Mouse (Mus musculus): ENCODE data around the gene Naa25. TPM values are rescaled to one million over a fixed set of nuclear protein-coding genes. Genes with fewer than 3 reads are reported as not detected.
A peak's percentile ranks its signal among the peaks of the same experiment; 100 is the strongest.

The Naa25 gene
- polyA plus RNA-seq, 1 experiment from 2014 or later = 14.2 TPM

DNA sequence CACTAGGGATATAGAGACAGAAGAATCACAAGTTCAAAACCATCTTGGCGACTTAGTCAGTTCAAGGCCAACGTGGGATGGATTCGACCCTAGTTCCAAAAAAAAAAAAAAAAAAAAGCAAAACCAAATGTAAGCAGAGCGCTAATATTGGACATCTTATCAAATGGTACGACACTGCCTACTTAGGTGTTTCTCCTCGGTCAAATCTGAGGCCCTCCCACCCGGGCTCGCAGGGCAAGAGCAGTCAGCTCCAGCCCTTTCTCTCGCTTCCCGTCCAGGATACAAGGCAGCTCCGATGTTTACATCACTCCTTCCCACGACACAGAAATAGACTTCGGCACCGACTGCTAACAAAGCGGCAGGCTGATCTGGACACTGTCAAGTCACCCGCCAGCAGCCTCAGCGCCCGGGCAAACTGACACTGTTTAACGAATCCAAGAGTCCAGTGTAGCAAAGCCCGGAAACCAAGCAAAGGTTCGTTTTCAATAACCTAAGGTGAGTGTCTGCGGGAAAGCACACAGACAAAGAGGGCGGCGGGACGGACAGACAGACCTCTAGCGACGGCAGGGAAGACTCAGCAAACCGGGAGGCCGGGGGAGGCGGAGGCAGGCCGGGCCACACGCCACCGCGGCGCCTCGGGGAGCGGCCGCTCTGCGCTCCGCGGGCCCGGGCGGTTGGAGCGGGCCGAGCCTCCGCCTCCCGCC is 12.8 kb upstream of the Naa25 start:
- Histone ChIP-seq H3K4me3 (ENCODE audit: low read depth, low read length) (peak overlapping the region; percentile 78), H3K36me3 (ENCODE audit: control insufficient read depth, insufficient read depth) (peaks cover 22% of the 10 kb centered on the region), H3K27ac (ENCODE audit: low read depth, low read length) (peak overlapping the region; percentile 98), H3K4me2 (replicated peaks; ENCODE audit: low read depth) (peak overlapping the region; percentile 70), H3K27me3 (replicated peaks; ENCODE audit: control insufficient read depth, insufficient read depth, low read length) (no peaks in the 10 kb centered on the region), H3K9ac (ENCODE audit: low read depth, low read length) (peak overlapping the region; percentile 86), H3K4me1 (replicated peaks; ENCODE audit: control insufficient read depth, insufficient read depth, low read length) (0 out of 2 replicates have a peak, but pooled peaks cover 3% of the 10 kb centered on the region), H3K9me3 (ENCODE audit: control insufficient read depth) (no peaks in the 10 kb centered on the region)
- ATAC-seq = peak; percentile 66
- WGBS = 2% methylated on average over 37 of the region's 47 CpGs
- TF ChIP-seq CTCF (IDR thresholded peaks at IDR 0.05; ENCODE audit: low read depth) = no peak

DNA sequence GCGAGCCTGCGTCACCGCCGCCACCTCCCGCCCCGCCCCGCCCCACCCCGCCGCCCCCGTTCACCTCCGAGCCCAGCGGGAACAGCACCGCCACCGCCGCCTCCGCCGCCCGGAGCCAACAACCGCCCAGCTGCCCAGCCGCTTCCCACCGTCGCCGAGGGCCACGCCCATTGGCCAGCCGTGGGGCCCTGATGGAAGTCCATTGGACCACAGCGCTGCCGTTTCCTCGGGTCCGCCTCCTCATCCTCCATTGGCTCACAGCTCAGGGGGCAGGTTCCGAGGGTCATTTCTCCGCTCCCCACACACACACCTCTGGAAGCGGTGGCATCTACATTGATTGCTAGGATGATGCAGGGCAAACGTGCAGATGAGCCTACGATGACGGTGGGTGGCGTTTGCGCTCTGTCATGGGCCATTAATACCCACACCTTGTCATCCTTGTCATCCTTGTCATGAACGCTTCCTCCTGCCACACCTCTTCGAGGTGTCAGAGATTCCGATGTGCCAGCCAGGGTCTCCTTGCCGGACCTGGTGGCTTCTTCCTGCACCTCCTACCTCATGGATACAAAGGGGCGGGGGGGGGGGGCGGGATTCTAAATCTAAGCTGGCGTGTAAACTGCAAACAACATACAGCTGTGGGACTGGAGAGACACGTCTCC is 12.1 kb upstream of the Naa25 start, which contains the start of gene Trafd1:
Gene Trafd1 (minus strand): TSS at position 172 of the 659 bp plus-strand sequence.
- Histone ChIP-seq H3K9ac (ENCODE audit: low read depth, low read length) (peak within 1 kb of the TSS; percentile 86), H3K4me1 (replicated peaks; ENCODE audit: control insufficient read depth, insufficient read depth, low read length) (0 out of 2 replicates have a peak, but pooled peaks cover 3% of the 10 kb centered on the region), H3K9me3 (ENCODE audit: control insufficient read depth) (no peaks in the 10 kb centered on the region), H3K27ac (ENCODE audit: low read depth, low read length) (peak within 1 kb of the TSS; percentile 98), H3K4me2 (replicated peaks; ENCODE audit: low read depth) (peak within 1 kb of the TSS; percentile 70), H3K4me3 (ENCODE audit: low read depth, low read length) (peak within 1 kb of the TSS; percentile 78), H3K36me3 (ENCODE audit: control insufficient read depth, insufficient read depth) (peaks cover 17% of the 10 kb centered on the region), H3K27me3 (replicated peaks; ENCODE audit: control insufficient read depth, insufficient read depth, low read length) (no peaks in the 10 kb centered on the region)
- no peak for TF ChIP-seq CTCF (IDR thresholded peaks at IDR 0.05; ENCODE audit: low read depth)
- peak; percentile 90 for ATAC-seq
- under 1% methylated on average over 34 of the region's 45 CpGs for WGBS

DNA sequence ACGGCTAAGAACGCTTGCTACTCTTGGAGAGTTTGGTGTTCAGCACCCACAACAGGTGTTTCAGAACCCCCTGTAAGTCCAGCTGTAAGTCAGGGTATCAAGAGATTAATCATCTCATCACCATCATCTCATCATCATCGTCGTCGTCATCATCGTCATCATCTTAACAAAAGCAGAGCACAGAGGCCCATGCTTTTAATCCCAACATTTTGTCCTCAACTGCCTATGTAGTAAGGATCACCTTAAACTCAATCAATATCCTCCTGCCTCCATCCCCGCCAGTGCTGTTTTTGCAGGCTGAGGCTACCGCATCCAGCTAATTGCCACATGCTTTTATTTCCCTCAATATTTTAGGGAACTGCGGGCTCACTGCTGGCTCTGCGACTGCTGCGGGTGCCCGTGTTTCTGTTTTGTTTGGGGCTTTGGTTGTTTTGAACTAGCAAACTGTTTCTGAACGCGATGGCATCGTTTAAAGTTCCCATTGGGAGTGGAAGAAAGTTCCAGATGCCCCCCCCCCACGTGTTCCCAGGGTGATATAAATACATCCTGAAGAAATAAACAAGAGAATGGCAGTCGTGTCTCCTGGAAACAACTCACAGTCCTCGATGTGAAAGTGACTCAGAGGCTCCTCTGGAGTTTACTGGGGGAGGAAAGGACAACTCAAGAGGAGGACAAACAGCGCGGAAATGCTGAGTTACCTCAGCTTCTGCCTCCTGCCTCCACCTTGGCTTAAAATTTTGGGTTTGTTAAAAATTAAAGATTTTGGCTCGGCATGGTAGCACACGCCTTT is 11.4 kb upstream of the Naa25 start:
- Histone ChIP-seq H3K9ac (ENCODE audit: low read depth, low read length) (no peak overlapping the region), H3K4me2 (replicated peaks; ENCODE audit: low read depth) (peak overlapping the region; percentile 70), H3K4me3 (ENCODE audit: low read depth, low read length) (peak overlapping the region; percentile 78), H3K27me3 (replicated peaks; ENCODE audit: control insufficient read depth, insufficient read depth, low read length) (no peaks in the 10 kb centered on the region), H3K27ac (ENCODE audit: low read depth, low read length) (peak overlapping the region; percentile 98; the same call in 1 of the 2 replicates), H3K9me3 (ENCODE audit: control insufficient read depth) (no peaks in the 10 kb centered on the region), H3K4me1 (replicated peaks; ENCODE audit: control insufficient read depth, insufficient read depth, low read length) (0 out of 2 replicates have a peak, but pooled peaks cover 3% of the 10 kb centered on the region), H3K36me3 (ENCODE audit: control insufficient read depth, insufficient read depth) (peaks cover 10% of the 10 kb centered on the region)
- ATAC-seq = no peak
- no peak for TF ChIP-seq CTCF (IDR thresholded peaks at IDR 0.05; ENCODE audit: low read depth)
- WGBS = 30% methylated on average over 22 of the region's 22 CpGs

DNA sequence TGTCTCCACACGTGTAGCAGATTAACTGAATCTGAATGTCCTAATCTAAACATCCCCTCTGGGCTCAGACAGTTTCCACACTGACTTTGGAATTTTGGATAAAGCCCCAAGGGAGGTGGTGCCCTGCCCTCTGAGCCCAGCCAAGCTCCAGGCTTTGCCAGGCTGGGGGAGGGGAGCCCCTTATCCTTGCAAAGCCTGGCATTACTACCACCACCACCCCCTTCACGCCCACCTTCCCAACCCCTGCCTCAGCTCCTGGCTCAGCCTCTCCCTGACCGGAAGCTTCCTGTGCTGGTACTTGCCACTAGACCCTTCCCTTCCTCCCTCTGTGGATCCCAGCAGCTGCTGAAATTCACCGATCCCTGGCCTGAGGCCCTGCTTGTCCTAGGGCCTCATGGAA is 10.6 kb upstream of the Naa25 start:
- Histone ChIP-seq H3K36me3 (ENCODE audit: control insufficient read depth, insufficient read depth) (peaks cover 1% of the 10 kb centered on the region), H3K4me3 (ENCODE audit: low read depth, low read length) (no peak overlapping the region), H3K9ac (ENCODE audit: low read depth, low read length) (no peak overlapping the region), H3K4me2 (replicated peaks; ENCODE audit: low read depth) (no peak overlapping the region; the same call in 1 of the 2 replicates), H3K9me3 (ENCODE audit: control insufficient read depth) (no peaks in the 10 kb centered on the region), H3K27ac (ENCODE audit: low read depth, low read length) (0 out of 2 replicates have a peak overlapping the region, but pooled peaks have one; percentile 1), H3K4me1 (replicated peaks; ENCODE audit: control insufficient read depth, insufficient read depth, low read length) (0 out of 2 replicates have a peak, but pooled peaks cover 3% of the 10 kb centered on the region), H3K27me3 (replicated peaks; ENCODE audit: control insufficient read depth, insufficient read depth, low read length) (no peaks in the 10 kb centered on the region)
- WGBS = 48% methylated on average over 4 of the region's 4 CpGs
- ATAC-seq = no peak
- TF ChIP-seq CTCF (IDR thresholded peaks at IDR 0.05; ENCODE audit: low read depth) = no peak

DNA sequence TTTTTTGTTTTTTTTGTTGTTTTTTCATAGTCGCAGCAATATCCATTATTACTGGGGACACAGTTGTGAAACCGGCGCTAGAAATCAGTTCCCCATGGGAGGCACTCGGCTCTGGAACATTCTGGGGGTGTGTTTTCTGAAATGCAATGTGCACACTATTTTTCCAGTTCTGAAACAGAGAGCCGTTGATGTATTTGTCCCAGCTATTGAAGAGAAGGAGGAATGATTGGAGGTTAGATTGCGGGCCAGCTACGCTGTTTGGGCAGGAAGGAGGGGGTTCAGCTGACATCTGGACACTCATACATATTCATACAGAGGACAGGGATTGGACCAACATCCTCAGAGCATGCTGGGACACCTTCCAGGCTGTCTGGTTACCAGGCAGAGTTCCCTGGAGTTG is 8.6 kb upstream of the Naa25 start:
- WGBS = 69% methylated on average over 7 of the region's 7 CpGs
- Histone ChIP-seq H3K9me3 (ENCODE audit: control insufficient read depth) (no peaks in the 10 kb centered on the region), H3K36me3 (ENCODE audit: control insufficient read depth, insufficient read depth) (no peaks in the 10 kb centered on the region), H3K27me3 (replicated peaks; ENCODE audit: control insufficient read depth, insufficient read depth, low read length) (no peaks in the 10 kb centered on the region), H3K9ac (ENCODE audit: low read depth, low read length) (no peak overlapping the region), H3K4me2 (replicated peaks; ENCODE audit: low read depth) (no peak overlapping the region), H3K4me1 (replicated peaks; ENCODE audit: control insufficient read depth, insufficient read depth, low read length) (no peaks in the 10 kb centered on the region), H3K4me3 (ENCODE audit: low read depth, low read length) (no peak overlapping the region), H3K27ac (ENCODE audit: low read depth, low read length) (no peak overlapping the region)
- no peak for ATAC-seq
- TF ChIP-seq CTCF (IDR thresholded peaks at IDR 0.05; ENCODE audit: low read depth) = no peak

DNA sequence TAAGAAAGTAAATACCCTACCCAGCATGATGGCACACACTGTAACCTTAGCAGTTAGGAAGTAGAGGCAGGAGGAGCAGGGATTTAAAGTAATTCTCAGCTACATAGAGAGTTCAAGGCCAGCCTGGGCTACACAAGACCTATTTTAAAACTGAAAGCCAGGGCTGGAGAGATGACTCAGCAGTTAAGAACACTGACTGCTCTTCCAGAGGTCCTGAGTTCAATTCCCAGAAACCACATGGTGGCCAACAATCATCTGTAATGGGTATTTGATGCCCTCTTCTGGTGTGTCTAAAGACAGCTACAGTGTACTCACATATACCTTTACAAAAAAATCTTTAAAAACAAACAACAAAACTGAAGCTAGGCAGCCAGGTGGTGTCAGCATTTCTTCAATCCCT is 8.0 kb upstream of the Naa25 start:
- no peak overlapping the region for H3K9ac ChIP-seq (ENCODE audit: low read depth, low read length)
- H3K36me3 ChIP-seq (ENCODE audit: control insufficient read depth, insufficient read depth) = no peaks in the 10 kb centered on the region
- H3K4me1 ChIP-seq (replicated peaks; ENCODE audit: control insufficient read depth, insufficient read depth, low read length) = no peaks in the 10 kb centered on the region
- no peak for TF ChIP-seq CTCF (IDR thresholded peaks at IDR 0.05; ENCODE audit: low read depth)
- H3K27me3 ChIP-seq (replicated peaks; ENCODE audit: control insufficient read depth, insufficient read depth, low read length) = no peaks in the 10 kb centered on the region
- no peak overlapping the region for H3K4me2 ChIP-seq (replicated peaks; ENCODE audit: low read depth)
- no peak overlapping the region for H3K4me3 ChIP-seq (ENCODE audit: low read depth, low read length)
- ATAC-seq = no peak
- H3K9me3 ChIP-seq (ENCODE audit: control insufficient read depth) = no peaks in the 10 kb centered on the region
- H3K27ac ChIP-seq (ENCODE audit: low read depth, low read length) = no peak overlapping the region
